Mouse (Mus musculus): ENCODE measurements at regions not wholly inside any gene's neighbourhood (a gene's known extent, or its start where the extent isn't known, plus 50 kb on each side); places are given as distances from the start of the nearest gene placed in this dataset.

DNA sequence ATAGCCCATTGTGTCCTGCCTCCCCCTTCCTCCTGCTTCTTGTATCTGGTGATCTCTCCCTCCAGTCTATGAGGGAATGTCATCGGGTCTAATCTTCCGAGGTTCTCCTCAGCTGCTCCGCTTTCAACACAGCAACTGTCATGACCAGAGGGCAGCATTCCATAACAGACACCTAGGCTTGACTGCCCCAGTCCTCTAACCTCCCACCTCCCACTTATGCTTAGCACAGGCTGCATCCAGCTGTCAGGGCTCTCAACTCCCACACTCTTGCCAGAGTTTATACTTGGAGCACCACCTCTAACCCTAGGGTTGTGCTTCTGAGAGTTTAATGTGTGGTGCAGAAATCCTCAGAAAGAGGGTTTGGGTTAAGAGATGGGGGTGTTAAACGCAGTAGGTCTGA is 137.9 kb upstream of the Rbms1 start:
- TF ChIP-seq CTCF (IDR thresholded peaks at IDR 0.05; ENCODE audit: borderline replicate concordance, extremely low read depth, insufficient read depth, insufficient read length) (no peak), POLR2A (IDR thresholded peaks at IDR 0.05; ENCODE audit: borderline replicate concordance, extremely low read depth, insufficient read depth, insufficient read length, poor library complexity, severe bottlenecking) (no peak)
